Mouse (Mus musculus) liver, embryonic 16.5 days (tissue): Measurements from ENCODE around the gene Ankdd1b. TPM values are rescaled to one million over a fixed set of nuclear protein-coding genes. Genes with fewer than 3 reads are reported as not detected.

ENCODE experiments used
- ATAC-seq: fragments of 200-750 bp; cut with Nextera tagmentation; 2 replicates; pipeline ENCODE4 v1.8.0; 2017; ENCODE audit warnings: low read depth, mild to moderate bottlenecking, moderate number of reproducible peaks, moderate library complexity
- H3K27ac ChIP-seq: fragments of 300-500 bp; sonication (generic); 2 replicates; pipeline ENCODE4 v1.5.1; 2014; ENCODE audit warnings: mild to moderate bottlenecking, low read length
- H3K27me3 ChIP-seq: fragments of 300-500 bp; sonication (generic); 2 replicates; pipeline ENCODE4 v1.6.1; 2014; ENCODE audit warnings: low read depth, low read length, mixed read lengths; ENCODE audit not compliant: control insufficient read depth, insufficient read depth
- H3K36me3 ChIP-seq: fragments of 300-500 bp; sonication (generic); 2 replicates; pipeline ENCODE4 v1.6.1; 2014; ENCODE audit warnings: mild to moderate bottlenecking; ENCODE audit not compliant: control insufficient read depth, insufficient read depth
- H3K4me1 ChIP-seq: fragments of 300-500 bp; sonication (generic); 2 replicates; pipeline ENCODE4 v1.6.1; 2014; ENCODE audit warnings: low read depth, low read length, mixed read lengths; ENCODE audit not compliant: control insufficient read depth
- H3K4me2 ChIP-seq: fragments of 300-500 bp; sonication (generic); 2 replicates; pipeline ENCODE4 v1.6.1; 2014; ENCODE audit warnings: low read depth, low read length, mixed read lengths
- H3K4me3 ChIP-seq: fragments of 300-500 bp; sonication (generic); 2 replicates; pipeline ENCODE4 v1.5.1; 2014; ENCODE audit warnings: low read depth, mild to moderate bottlenecking, low read length
- H3K9ac ChIP-seq: fragments of 300-500 bp; sonication (generic); 2 replicates; pipeline ENCODE4 v1.6.1; 2014; ENCODE audit warnings: low read depth, low read length
- H3K9me3 ChIP-seq: fragments of 300-500 bp; sonication (generic); replicated peaks from 2 replicates; pipeline ENCODE4 v1.6.1; 2016; ENCODE audit warnings: low read length; ENCODE audit not compliant: control insufficient read depth
- WGBS: fragments of 180-500 bp; shearing (Covaris S2); extraction: QIAGEN DNeasy Blood & Tissue Kit; methylation state at CpG from one replicate; pipeline ENCODE4 v1.1.7; 2014; ENCODE audit not compliant: insufficient replicate concordance; 5-methylcytosine and 5-hydroxymethylcytosine counted together
- polyA plus RNA-seq: library from polyadenylated mRNA; unstranded; fragments of >200 nt; fragmentation: Nextera tagmentation; extraction: Ambion mirVana; gene quantifications from 2 replicates; pipeline ENCODE4 v1.2.1, GENCODE M21; 2015

Gene Ankdd1b
- polyA plus RNA-seq, 1 experiment from 2014 or later, result not detected

DNA sequence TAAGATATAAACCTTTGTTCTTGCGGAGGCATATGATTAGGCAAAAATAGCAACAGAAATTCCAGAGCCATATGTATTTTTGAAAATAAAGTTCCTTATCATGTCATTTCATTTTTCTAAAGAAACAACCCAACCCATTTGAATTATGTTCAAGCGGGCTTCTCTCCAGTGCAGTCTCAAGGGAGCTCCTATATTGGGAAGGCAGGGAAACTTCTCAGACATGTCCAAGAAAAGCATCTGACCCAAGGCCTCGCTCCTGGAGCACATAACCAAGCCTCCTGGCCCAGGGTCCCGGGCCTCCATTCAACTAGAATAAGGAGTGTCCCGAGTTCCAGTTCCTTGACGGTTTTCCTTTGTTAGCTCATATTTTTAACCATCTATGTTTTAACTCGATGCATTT is 20.1 kb downstream of the Ankdd1b start:
- 69% methylated on average over 7 of the region's 7 CpGs for WGBS
- Histone ChIP-seq H3K27me3 (no peaks in the 10 kb centered on the region), H3K4me3 (no peak overlapping the region), H3K4me2 (no peak overlapping the region), H3K9me3 (no peaks in the 10 kb centered on the region), H3K36me3 (no peaks in the 10 kb centered on the region), H3K27ac (no peak overlapping the region), H3K9ac (no peak overlapping the region), H3K4me1 (no peaks in the 10 kb centered on the region)
- ATAC-seq, result no peak

DNA sequence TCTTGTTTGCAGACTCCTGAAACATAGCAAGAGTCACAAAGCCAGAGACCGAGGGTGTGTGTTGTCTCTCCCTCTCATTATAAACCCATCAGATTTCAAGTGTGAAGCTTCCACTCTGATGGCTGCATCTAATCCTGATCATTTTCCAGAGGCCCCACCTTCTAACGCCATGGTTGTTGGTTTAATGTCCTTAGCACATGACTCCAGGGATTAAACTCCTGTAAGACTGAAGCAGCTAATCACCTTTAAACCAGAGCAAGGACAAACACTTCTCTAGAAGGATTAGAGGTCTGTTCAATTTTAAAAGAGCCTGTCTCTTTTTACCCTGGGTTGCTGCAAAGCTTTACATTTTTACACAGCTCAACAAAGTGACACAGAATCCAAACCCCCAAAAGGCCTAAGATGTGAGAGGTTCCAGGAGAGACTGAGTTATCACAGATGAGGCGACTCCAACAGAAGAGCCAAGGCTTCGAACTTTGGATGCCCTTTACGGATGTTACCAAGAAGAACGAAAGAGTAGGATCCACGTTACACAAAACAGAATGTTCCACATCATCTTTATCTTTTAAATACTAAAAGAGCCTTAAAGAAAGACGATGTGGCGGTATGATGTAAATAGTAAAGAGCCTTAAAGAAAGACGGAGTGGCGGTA is 20.7 kb downstream of the Ankdd1b start:
- Histone ChIP-seq H3K4me2 (no peak overlapping the region), H3K4me3 (no peak overlapping the region), H3K27ac (no peak overlapping the region), H3K4me1 (no peaks in the 10 kb centered on the region), H3K27me3 (no peaks in the 10 kb centered on the region), H3K36me3 (no peaks in the 10 kb centered on the region), H3K9ac (no peak overlapping the region), H3K9me3 (no peaks in the 10 kb centered on the region)
- WGBS, result 74% methylated on average over 11 of the region's 11 CpGs
- ATAC-seq, result no peak

DNA sequence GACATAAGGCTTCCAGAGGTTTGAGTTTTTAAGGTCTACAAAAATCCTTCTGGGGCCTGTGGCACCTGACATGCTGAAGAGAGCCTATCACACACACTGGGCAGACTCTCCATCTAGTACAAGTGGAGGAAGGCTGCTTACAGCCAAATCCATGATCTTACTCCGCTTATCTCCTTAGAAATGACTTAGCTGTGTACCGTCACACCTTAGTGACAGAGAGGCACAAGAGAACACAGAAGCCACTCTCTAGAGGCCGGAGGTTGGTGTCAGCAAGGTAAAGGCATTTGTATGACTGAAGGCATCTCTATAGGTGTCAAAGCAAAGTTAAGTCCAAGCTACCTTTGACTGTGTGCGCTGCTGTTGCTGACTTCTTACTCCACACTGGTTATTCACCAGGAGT is 30.6 kb downstream of the Ankdd1b start:
- Histone ChIP-seq H3K4me3 (no peak overlapping the region), H3K36me3 (no peaks in the 10 kb centered on the region), H3K27ac (no peak overlapping the region), H3K9me3 (no peaks in the 10 kb centered on the region), H3K4me1 (peaks cover 3% of the 10 kb centered on the region; the same call in 1 of the 2 replicates), H3K27me3 (no peaks in the 10 kb centered on the region), H3K9ac (no peak overlapping the region), H3K4me2 (no peak overlapping the region)
- no peak for ATAC-seq
- WGBS, result 73% methylated on average over 4 of the region's 4 CpGs

DNA sequence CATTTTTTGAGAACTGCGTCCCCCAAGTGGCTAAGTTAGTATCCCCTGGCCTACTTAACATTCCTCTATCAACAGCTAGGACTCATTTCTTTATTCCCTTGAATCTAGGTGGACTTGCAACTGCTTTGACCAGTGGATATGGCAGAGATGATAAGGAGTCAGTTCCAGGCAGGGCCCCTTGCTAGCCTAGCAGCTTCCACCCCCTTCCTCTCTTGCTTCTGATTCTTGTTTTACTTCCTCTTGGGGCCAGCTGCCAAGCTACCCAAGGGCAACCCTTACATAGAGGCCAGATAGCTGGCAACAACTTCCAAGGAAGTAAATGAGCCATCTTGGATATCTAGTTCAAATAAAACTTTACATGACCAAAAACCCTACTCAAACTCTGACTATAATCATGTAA is 34.1 kb downstream of the Ankdd1b start:
- 61% methylated on average over 1 of the region's 1 CpGs for WGBS
- Histone ChIP-seq H3K27ac (no peak overlapping the region), H3K4me2 (no peak overlapping the region), H3K9ac (no peak overlapping the region), H3K4me3 (no peak overlapping the region), H3K9me3 (no peaks in the 10 kb centered on the region), H3K27me3 (no peaks in the 10 kb centered on the region), H3K4me1 (peaks cover 10% of the 10 kb centered on the region; the same call in 1 of the 2 replicates), H3K36me3 (no peaks in the 10 kb centered on the region)
- ATAC-seq, result no peak

DNA sequence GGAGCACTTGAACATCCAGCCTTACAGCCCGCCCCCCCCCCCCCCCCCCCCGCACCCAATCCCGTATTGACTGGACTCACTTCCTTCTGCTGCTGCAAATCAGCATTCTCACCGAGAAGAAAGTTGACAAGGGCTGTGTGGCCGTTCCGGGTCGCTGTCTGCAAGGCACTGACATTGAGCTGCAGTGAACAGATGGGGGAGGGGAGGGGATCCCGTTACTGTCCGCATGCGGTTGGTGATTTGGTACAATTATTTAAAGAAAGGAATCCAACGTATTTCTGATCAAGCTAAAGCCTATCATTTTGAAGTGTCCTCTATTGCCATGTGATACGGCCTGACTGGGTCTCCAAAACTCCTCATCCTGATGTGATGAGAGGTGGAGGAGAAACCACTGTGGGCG is 35.2 kb downstream of the Ankdd1b start:
- Histone ChIP-seq H3K9ac (no peak overlapping the region), H3K4me3 (no peak overlapping the region), H3K36me3 (no peaks in the 10 kb centered on the region), H3K27me3 (no peaks in the 10 kb centered on the region), H3K27ac (no peak overlapping the region), H3K4me1 (peaks cover 10% of the 10 kb centered on the region; the same call in 1 of the 2 replicates), H3K9me3 (no peaks in the 10 kb centered on the region), H3K4me2 (no peak overlapping the region; the same call in 1 of the 2 replicates)
- no peak for ATAC-seq
- 27% methylated on average over 11 of the region's 13 CpGs for WGBS

DNA sequence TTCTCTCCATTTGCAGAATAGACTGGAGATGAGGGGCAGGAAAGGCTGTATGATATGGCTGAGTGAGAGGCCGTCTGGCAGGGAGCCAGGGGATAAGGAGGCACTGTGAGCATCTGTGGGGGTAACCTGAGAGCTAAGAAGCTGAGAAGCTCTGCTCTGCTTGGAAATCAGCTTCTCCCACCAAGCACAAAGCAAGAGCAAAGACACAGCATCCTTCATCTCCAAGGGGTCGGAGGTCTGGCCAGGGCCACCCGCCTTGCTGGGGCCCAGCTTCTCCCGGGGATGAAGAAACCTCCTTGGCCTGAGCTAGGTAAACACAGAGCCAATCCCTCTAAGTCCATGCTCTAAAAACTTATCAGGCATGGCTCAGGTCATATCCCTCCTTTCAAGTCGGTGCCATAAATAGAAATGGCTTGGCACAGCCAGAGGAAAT is 36.1 kb downstream of the Ankdd1b start:
- WGBS, result 58% methylated on average over 5 of the region's 5 CpGs
- Histone ChIP-seq H3K27ac (no peak overlapping the region), H3K9me3 (no peaks in the 10 kb centered on the region), H3K4me3 (no peak overlapping the region), H3K27me3 (no peaks in the 10 kb centered on the region), H3K4me2 (no peak overlapping the region), H3K36me3 (no peaks in the 10 kb centered on the region), H3K4me1 (peaks cover 10% of the 10 kb centered on the region; the same call in 1 of the 2 replicates), H3K9ac (no peak overlapping the region)
- no peak for ATAC-seq

DNA sequence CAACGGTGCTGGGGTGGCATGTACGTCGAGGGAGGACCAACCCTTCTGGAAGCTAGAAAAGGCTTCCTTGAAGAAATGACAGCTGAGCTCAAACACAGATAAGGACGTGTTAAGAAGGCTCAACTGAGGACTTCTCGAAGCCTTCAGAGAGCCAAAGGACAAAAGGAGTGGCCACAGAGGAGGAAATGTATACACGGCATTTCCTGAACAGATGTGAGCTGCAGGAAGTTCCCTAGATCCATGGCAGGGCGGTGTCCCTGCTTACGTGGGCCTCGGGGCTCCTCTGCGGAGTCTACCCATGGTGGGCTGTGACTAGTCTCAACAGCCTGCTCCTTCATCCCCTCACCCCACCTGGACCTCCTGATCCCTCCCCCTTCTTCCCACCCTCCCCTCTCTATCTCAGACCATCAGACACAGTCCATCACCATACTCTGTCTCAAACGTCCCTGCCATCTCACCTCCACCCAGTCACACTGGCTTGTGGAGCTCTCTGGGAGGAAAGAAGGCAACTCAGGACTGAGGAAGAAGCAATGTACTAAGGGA is 37.3 kb downstream of the Ankdd1b start:
- 12% methylated on average over 11 of the region's 11 CpGs for WGBS
- H3K9ac ChIP-seq, result no peak overlapping the region
- peaks cover 10% of the 10 kb centered on the region; the same call in 1 of the 2 replicates for H3K4me1 ChIP-seq
- no peak overlapping the region for H3K27ac ChIP-seq
- H3K4me3 ChIP-seq, result no peak overlapping the region
- H3K4me2 ChIP-seq, result no peak overlapping the region
- H3K27me3 ChIP-seq, result no peaks in the 10 kb centered on the region
- no peaks in the 10 kb centered on the region for H3K36me3 ChIP-seq
- no peaks in the 10 kb centered on the region for H3K9me3 ChIP-seq
- ATAC-seq, result no peak

DNA sequence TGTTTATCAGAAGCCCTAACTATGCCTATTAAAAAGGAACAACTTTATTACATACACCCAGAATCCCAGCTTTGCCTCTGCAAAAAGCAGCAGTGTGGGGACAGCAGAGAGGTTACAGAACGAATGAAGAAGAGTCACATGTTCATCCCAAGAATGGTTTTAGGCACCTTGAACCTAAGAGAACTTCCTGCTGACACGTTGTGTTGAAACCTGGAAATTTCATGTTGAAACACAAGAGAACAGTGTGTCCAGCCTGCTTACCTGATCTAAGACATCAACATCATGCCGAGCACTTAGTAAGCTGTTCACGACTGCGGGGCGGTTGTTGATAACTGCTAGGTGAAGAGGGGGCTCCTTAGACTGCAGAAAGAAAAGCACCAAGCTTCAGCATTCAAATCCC is 38.0 kb downstream of the Ankdd1b start:
- H3K9me3 ChIP-seq, result no peaks in the 10 kb centered on the region
- no peak for ATAC-seq
- 63% methylated on average over 6 of the region's 6 CpGs for WGBS
- H3K9ac ChIP-seq, result no peak overlapping the region
- H3K27ac ChIP-seq, result no peak overlapping the region
- H3K4me2 ChIP-seq, result no peak overlapping the region
- peaks cover 10% of the 10 kb centered on the region; the same call in 1 of the 2 replicates for H3K4me1 ChIP-seq
- no peak overlapping the region for H3K4me3 ChIP-seq
- H3K36me3 ChIP-seq, result no peaks in the 10 kb centered on the region
- no peaks in the 10 kb centered on the region for H3K27me3 ChIP-seq

DNA sequence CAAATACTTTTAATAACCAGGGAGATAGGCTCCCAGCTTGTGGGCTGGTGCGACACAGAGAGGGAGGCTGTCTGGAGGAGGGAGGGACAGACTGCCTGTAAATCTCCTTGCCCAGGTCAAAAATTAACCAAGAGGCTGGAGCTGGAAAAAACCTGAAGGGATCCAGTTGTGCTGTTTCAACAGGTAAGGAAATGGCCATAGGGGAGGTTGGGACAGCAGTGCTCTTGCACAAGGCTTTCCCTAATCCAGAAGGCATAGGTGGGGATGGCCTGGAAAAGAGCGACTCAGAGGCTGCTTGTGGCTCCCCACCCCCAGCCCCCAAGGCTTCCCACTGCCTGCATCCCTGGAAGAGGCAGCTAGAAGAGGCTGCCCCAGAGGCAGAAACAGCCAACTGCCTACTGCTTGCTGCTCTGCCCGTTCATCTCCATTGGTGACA is 38.6 kb downstream of the Ankdd1b start:
- peak; percentile 53 for ATAC-seq
- Histone ChIP-seq H3K36me3 (no peaks in the 10 kb centered on the region), H3K9ac (no peak overlapping the region), H3K4me3 (no peak overlapping the region), H3K27me3 (no peaks in the 10 kb centered on the region), H3K27ac (no peak overlapping the region), H3K9me3 (no peaks in the 10 kb centered on the region), H3K4me1 (peaks cover 10% of the 10 kb centered on the region; the same call in 1 of the 2 replicates), H3K4me2 (no peak overlapping the region)
- 51% methylated on average over 3 of the region's 3 CpGs for WGBS
